Mouse (Mus musculus): ENCODE results near the gene Atr. TPM values are rescaled to one million over a fixed set of nuclear protein-coding genes. Genes with fewer than 3 reads are reported as not detected.

Gene Atr
- total RNA-seq, 1 experiment from 2014 or later: 25.4 TPM

Other genes with a start within 250 kb of the Atr start
- not detected in 3 replicates for gene Pcolce2, start 220.0 kb upstream of the Atr start, total RNA-seq (2017)
- 0.57 to 1.4 TPM (median 0.64 TPM) in 3 replicates for gene Trpc1, start 107.2 kb upstream of the Atr start, total RNA-seq (2017)
- gene Pls1, start 12.3 kb upstream of the Atr start, total RNA-seq (2017): 5.4 to 6.1 TPM in 2 of 3 replicates, not detected in the other
- gene Xrn1, start 97.2 kb downstream of the Atr start, total RNA-seq (2017): 45.0 to 72.6 TPM (median 60.1 TPM) in 3 replicates